Mouse (Mus musculus) kidney, postnatal 0 days (tissue): ENCODE results near the gene Zdhhc1. TPM values are rescaled to one million over a fixed set of nuclear protein-coding genes. Genes with fewer than 3 reads are reported as not detected.

Experiments
- ATAC-seq: fragments of 200-750 bp; cut with Nextera tagmentation; replicated peaks from 2 replicates; pipeline ENCODE4 v1.8.0; 2017; ENCODE audit warnings: low read depth, moderate number of reproducible peaks, moderate TSS enrichment, moderate library complexity; ENCODE audit not compliant: low FRiP score
- DNase-seq: peaks from one replicate; pipeline ENCODE4 v3.0.0-alpha.2; 2016; ENCODE audit warnings: low spot score
- H3K27ac ChIP-seq: fragments of 300-500 bp; sonication (generic); 2 replicates; pipeline ENCODE4 v1.5.1; 2014; ENCODE audit warnings: mild to moderate bottlenecking
- H3K27me3 ChIP-seq: fragments of 300-500 bp; sonication (generic); 2 replicates; pipeline ENCODE4 v1.6.1; 2014; ENCODE audit warnings: low read length, mixed read lengths; ENCODE audit not compliant: insufficient read depth
- H3K36me3 ChIP-seq: fragments of 300-500 bp; sonication (generic); 2 replicates; pipeline ENCODE4 v1.6.1; 2014; ENCODE audit warnings: low read length, mixed read lengths; ENCODE audit not compliant: insufficient read depth
- H3K4me1 ChIP-seq: fragments of 300-500 bp; sonication (generic); replicated peaks from 2 replicates; pipeline ENCODE4 v1.6.1; 2014; ENCODE audit warnings: antibody characterized with exemption, low read length, mixed read lengths; ENCODE audit not compliant: insufficient read depth
- H3K4me2 ChIP-seq: fragments of 300-500 bp; sonication (generic); 2 replicates; pipeline ENCODE4 v1.6.1; 2014; ENCODE audit warnings: mild to moderate bottlenecking, low read length, moderate library complexity, mixed read lengths
- H3K4me3 ChIP-seq: fragments of 300-500 bp; sonication (generic); replicated peaks from 2 replicates; pipeline ENCODE4 v1.5.1; 2014; ENCODE audit warnings: low read depth, low read length
- H3K9ac ChIP-seq: fragments of 300-500 bp; sonication (generic); 2 replicates; pipeline ENCODE4 v1.6.1; 2014; ENCODE audit warnings: low read depth, low read length
- H3K9me3 ChIP-seq: fragments of 300-500 bp; sonication (generic); replicated peaks from 2 replicates; pipeline ENCODE4 v1.6.1; 2016; ENCODE audit warnings: low read length, inconsistent platforms, mixed read lengths
- CTCF ChIP-seq: IDR thresholded peaks from 2 replicates; pipeline ENCODE4 v1.5.1; 2016; ENCODE audit warnings: antibody characterized with exemption, low read depth, mild to moderate bottlenecking, moderate library complexity
- WGBS: fragments of 180-500 bp; shearing (Covaris S2); extraction: QIAGEN DNeasy Blood & Tissue Kit; methylation state at CpG from one replicate; pipeline ENCODE4 v1.1.7; 2014; 5-methylcytosine and 5-hydroxymethylcytosine counted together
- polyA plus RNA-seq: library from polyadenylated mRNA; unstranded; fragments of >200 nt; fragmentation: Nextera tagmentation; extraction: Ambion mirVana; gene quantifications from 2 replicates; pipeline ENCODE4 v1.2.1, GENCODE M21; 2015

Gene Zdhhc1
- polyA plus RNA-seq, 1 experiment from 2014 or later: 30.5 TPM

- H3K4me1 ChIP-seq: peaks cover 35% of the 10 kb centered on the region; the same call in 1 of the 2 replicates
- no peak overlapping the region for H3K9ac ChIP-seq
- H3K27me3 ChIP-seq: no peaks in the 10 kb centered on the region
- H3K4me2 ChIP-seq: peak overlapping the region; percentile 86; the same call in 1 of the 2 replicates
- peaks cover 16% of the 10 kb centered on the region; the same call in 1 of the 2 replicates for H3K36me3 ChIP-seq
- no peaks in the 10 kb centered on the region for H3K9me3 ChIP-seq
- no peak overlapping the region for H3K27ac ChIP-seq
- no peak for TF ChIP-seq CTCF
- DNase-seq (no peak), ATAC-seq (no peak)
- 47% methylated on average over 5 of the region's 5 CpGs for WGBS
- no peak overlapping the region for H3K4me3 ChIP-seq
These were observed 23.8 kb upstream of the Zdhhc1 start for GRCm38 (mm10) chr8:105520521-105520920.

GRCm38 (mm10) chr8:105519591-105519990, 22.9 kb upstream of the Zdhhc1 start:
- TF ChIP-seq CTCF: no peak
- Histone ChIP-seq H3K36me3 (peaks cover 8% of the 10 kb centered on the region; the same call in 1 of the 2 replicates), H3K27me3 (no peaks in the 10 kb centered on the region), H3K4me1 (peaks cover 35% of the 10 kb centered on the region; the same call in 1 of the 2 replicates), H3K4me2 (peak overlapping the region; percentile 86), H3K27ac (no peak overlapping the region), H3K9ac (peak overlapping the region; percentile 49), H3K4me3 (peak overlapping the region; percentile 39), H3K9me3 (no peaks in the 10 kb centered on the region)
- whole genome bisulfite sequencing: 3% methylated on average over 2 of the region's 2 CpGs
- no peak for ATAC-seq
- no peak for DNase-seq

- peak within 1 kb of the TSS; percentile 86 for H3K4me2 ChIP-seq
- H3K27ac ChIP-seq: peak within 1 kb of the TSS; percentile 26
- H3K4me3 ChIP-seq: peak within 1 kb of the TSS; percentile 39
- peak; percentile 60 for ATAC-seq
- 0 out of 2 replicates have a peak, but pooled peaks cover 3% of the 10 kb centered on the region for H3K36me3 ChIP-seq
- H3K4me1 ChIP-seq: peaks cover 35% of the 10 kb centered on the region; the same call in 1 of the 2 replicates
- WGBS: 2% methylated on average over 68 of the region's 68 CpGs
- peak; percentile 44 for DNase-seq
- no peaks in the 10 kb centered on the region for H3K9me3 ChIP-seq
- H3K27me3 ChIP-seq: no peaks in the 10 kb centered on the region
- 0 out of 2 replicates have a peak, but pooled peaks have one; percentile 2 for TF ChIP-seq CTCF
- peak within 1 kb of the TSS; percentile 49 for H3K9ac ChIP-seq
These were observed 22.0 kb upstream of the Zdhhc1 start, which contains the start of gene Hsd11b2 for GRCm38 (mm10) chr8:105518436-105519313. Hsd11b2 (plus strand) TSS chr8:105518755.

GRCm38 (mm10) chr8:105517346-105517745, 20.6 kb upstream of the Zdhhc1 start:
- Histone ChIP-seq H3K9ac (no peak overlapping the region), H3K4me3 (no peak overlapping the region), H3K4me2 (peak overlapping the region; percentile 8), H3K27me3 (no peaks in the 10 kb centered on the region), H3K27ac (no peak overlapping the region), H3K9me3 (no peaks in the 10 kb centered on the region), H3K36me3 (0 out of 2 replicates have a peak, but pooled peaks cover 3% of the 10 kb centered on the region), H3K4me1 (peaks cover 32% of the 10 kb centered on the region; the same call in 1 of the 2 replicates)
- DNase-seq: peak; percentile 65
- WGBS: 32% methylated on average over 8 of the region's 8 CpGs
- TF ChIP-seq CTCF: no peak
- ATAC-seq: no peak

GRCm38 (mm10) chr8:105516018-105516645, 19.4 kb upstream of the Zdhhc1 start:
- TF ChIP-seq CTCF: peak; percentile 92
- peaks cover 32% of the 10 kb centered on the region; the same call in 1 of the 2 replicates for H3K4me1 ChIP-seq
- no peaks in the 10 kb centered on the region for H3K27me3 ChIP-seq
- peak; percentile 46 for ATAC-seq
- WGBS: 11% methylated on average over 12 of the region's 12 CpGs
- no peak overlapping the region for H3K27ac ChIP-seq
- peak; percentile 92 for DNase-seq
- no peak overlapping the region for H3K4me3 ChIP-seq
- no peaks in the 10 kb centered on the region for H3K36me3 ChIP-seq
- H3K9me3 ChIP-seq: no peaks in the 10 kb centered on the region
- no peak overlapping the region for H3K9ac ChIP-seq
- H3K4me2 ChIP-seq: 0 out of 2 replicates have a peak overlapping the region, but pooled peaks have one; percentile 30

GRCm38 (mm10) chr8:105514656-105515055, 18.0 kb upstream of the Zdhhc1 start:
- TF ChIP-seq CTCF: no peak
- no peak for ATAC-seq
- H3K27ac ChIP-seq: no peak overlapping the region
- H3K4me3 ChIP-seq: no peak overlapping the region
- H3K9ac ChIP-seq: no peak overlapping the region
- peaks cover 28% of the 10 kb centered on the region; the same call in 1 of the 2 replicates for H3K4me1 ChIP-seq
- no peaks in the 10 kb centered on the region for H3K27me3 ChIP-seq
- no peaks in the 10 kb centered on the region for H3K9me3 ChIP-seq
- H3K4me2 ChIP-seq: no peak overlapping the region
- no peaks in the 10 kb centered on the region for H3K36me3 ChIP-seq
- no peak for DNase-seq
- 73% methylated on average over 5 of the region's 5 CpGs for WGBS
